Mouse (Mus musculus) limb, embryonic 12.5 days (tissue): Measurements from ENCODE around the gene Strn4. TPM values are rescaled to one million over a fixed set of nuclear protein-coding genes. Genes with fewer than 3 reads are reported as not detected.

Experiments
- ATAC-seq: fragments of 200-750 bp; cut with Nextera tagmentation; 2 replicates; pipeline ENCODE4 v1.8.0; 2017; ENCODE audit warnings: low read depth, moderate TSS enrichment; ENCODE audit not compliant: insufficient number of reproducible peaks, insufficient read depth, low FRiP score, low TSS enrichment
- H3K27ac ChIP-seq: fragments of 300-500 bp; sonication (generic); 2 replicates; pipeline ENCODE4 v1.5.1; 2016; ENCODE audit warnings: mild to moderate bottlenecking, moderate library complexity
- H3K27me3 ChIP-seq: fragments of 300-500 bp; sonication (generic); 2 replicates; pipeline ENCODE4 v1.6.1; 2016; ENCODE audit warnings: mild to moderate bottlenecking, moderate library complexity
- H3K36me3 ChIP-seq: fragments of 300-500 bp; sonication (generic); 2 replicates; pipeline ENCODE4 v1.6.1; 2016; ENCODE audit warnings: mild to moderate bottlenecking, moderate library complexity
- H3K4me1 ChIP-seq: fragments of 300-500 bp; sonication (generic); replicated peaks from 2 replicates; pipeline ENCODE4 v1.6.1; 2016
- H3K4me2 ChIP-seq: fragments of 300-500 bp; sonication (generic); 2 replicates; pipeline ENCODE4 v1.6.1; 2016; ENCODE audit warnings: mild to moderate bottlenecking, moderate library complexity
- H3K4me3 ChIP-seq: fragments of 300-500 bp; sonication (generic); replicated peaks from 2 replicates; pipeline ENCODE4 v1.5.1; 2016; ENCODE audit warnings: mild to moderate bottlenecking
- H3K9ac ChIP-seq: fragments of 300-500 bp; sonication (generic); replicated peaks from 2 replicates; pipeline ENCODE4 v1.6.1; 2016; ENCODE audit warnings: mild to moderate bottlenecking, moderate library complexity
- H3K9me3 ChIP-seq: fragments of 300-500 bp; sonication (generic); 2 replicates; pipeline ENCODE4 v1.6.1; 2016; ENCODE audit warnings: mild to moderate bottlenecking, moderate library complexity
- whole genome bisulfite sequencing: fragments of 180-500 bp; shearing (Covaris S2); methylation state at CpG from one replicate; pipeline ENCODE4 v1.1.7; 2016; 5-methylcytosine and 5-hydroxymethylcytosine counted together
- polyA plus RNA-seq: library from polyadenylated mRNA; unstranded; fragments of >200 nt; fragmentation: Nextera tagmentation; extraction: Ambion mirVana; gene quantifications from 2 replicates; pipeline ENCODE4 v1.2.1, GENCODE M21; 2016

Gene Strn4
- polyA plus RNA-seq, 1 experiment from 2014 or later: 148 TPM

DNA sequence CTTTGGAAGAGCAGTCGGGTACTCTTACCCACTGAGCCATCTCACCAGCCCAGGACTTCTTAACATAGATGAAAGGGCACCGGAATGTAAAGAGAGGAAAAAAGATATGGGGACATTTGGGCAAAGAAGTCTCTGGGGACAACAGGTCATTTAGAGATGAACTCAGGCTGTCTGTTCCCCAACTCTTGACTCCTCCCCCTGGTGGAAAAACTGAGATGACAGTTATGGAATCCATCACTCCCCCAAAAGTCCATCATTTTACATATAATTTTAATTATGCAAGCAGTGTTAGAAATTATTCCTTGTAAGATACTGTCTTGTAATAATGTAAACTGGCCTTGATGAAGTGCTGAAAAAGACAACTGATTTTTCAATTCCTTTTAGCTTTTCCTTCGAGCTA lies 62.0 kb downstream of the Strn4 start:
- Histone ChIP-seq H3K4me2 (peak overlapping the region; percentile 83; the same call in 1 of the 2 replicates), H3K9ac (no peak overlapping the region), H3K4me3 (no peak overlapping the region), H3K27me3 (no peaks in the 10 kb centered on the region), H3K36me3 (peaks cover 37% of the 10 kb centered on the region), H3K27ac (no peak overlapping the region), H3K4me1 (peaks cover 28% of the 10 kb centered on the region), H3K9me3 (0 out of 2 replicates have a peak, but pooled peaks cover 5% of the 10 kb centered on the region)
- ATAC-seq: no peak
- WGBS: 78% methylated on average over 3 of the region's 3 CpGs

DNA sequence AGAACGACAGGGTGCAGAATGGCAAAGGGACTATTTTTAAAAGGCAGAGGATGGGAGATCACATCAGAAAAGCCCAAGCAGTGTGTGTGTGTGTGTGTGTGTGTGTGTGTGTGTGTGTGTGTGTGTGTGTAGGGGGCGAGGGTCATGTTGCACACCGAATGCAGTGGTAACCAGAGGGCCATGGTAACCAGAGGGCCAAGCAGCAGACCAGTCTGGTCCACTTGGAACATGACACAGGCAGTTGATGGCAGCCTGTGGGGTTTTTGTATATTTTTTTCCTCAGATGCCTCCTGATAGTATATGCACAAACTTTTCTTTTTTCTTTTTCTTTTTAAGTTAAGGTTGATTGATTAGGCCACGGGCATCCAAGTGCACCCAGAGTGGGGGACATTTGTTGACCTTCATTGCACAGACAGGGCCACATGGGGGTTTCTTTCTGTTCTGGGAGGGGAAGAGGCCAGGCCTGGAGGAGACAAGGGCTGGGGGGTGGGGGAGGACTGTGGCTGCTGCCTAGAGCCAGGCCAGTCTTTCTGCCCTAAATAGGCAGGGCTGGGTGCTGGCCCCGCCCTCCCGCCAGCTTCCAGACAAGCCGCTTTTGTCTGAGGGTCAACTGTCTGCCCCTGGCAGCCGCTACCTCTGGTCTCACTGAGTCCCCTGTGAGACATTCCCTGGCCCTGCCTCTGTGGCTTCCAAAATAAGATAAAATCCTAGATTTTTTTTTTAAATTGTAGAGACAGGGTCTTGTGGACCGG lies 64.3 kb downstream of the Strn4 start:
- H3K9me3 ChIP-seq: peaks cover 11% of the 10 kb centered on the region
- peaks cover 60% of the 10 kb centered on the region for H3K36me3 ChIP-seq
- peak overlapping the region; percentile 95 for H3K27ac ChIP-seq
- H3K4me2 ChIP-seq: peak overlapping the region; percentile 39
- 0 out of 2 replicates have a peak, but pooled peaks cover 7% of the 10 kb centered on the region for H3K27me3 ChIP-seq
- WGBS: 17% methylated on average over 9 of the region's 9 CpGs
- H3K4me3 ChIP-seq: 0 out of 2 replicates have a peak overlapping the region, but pooled peaks have one; percentile 9
- 0 out of 2 replicates have a peak, but pooled peaks have one; percentile 8 for ATAC-seq
- H3K4me1 ChIP-seq: peaks cover 28% of the 10 kb centered on the region
- 0 out of 2 replicates have a peak overlapping the region, but pooled peaks have one; percentile 18 for H3K9ac ChIP-seq

DNA sequence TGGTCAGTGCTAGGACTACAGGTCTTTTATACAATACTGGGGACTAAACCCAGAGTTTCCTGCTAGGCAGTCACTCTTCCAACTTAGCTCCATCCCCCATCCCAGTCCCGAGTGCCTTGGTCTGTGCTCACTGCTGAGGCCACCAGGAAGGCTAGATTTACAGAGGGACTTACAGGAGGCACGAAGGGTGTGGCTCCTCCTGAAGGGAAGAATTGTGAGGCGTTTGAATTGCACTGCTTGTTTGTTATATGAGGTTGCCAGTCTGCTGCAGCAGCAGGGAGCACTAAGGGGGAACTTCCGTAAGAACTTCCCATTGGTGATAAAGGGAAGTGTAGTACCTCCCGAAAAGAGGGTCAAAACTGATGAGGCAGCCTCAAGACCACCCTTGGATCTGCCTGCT lies 64.9 kb downstream of the Strn4 start:
- Histone ChIP-seq H3K9me3 (peaks cover 17% of the 10 kb centered on the region), H3K9ac (peak overlapping the region; percentile 23; the same call in 1 of the 2 replicates), H3K4me1 (peaks cover 28% of the 10 kb centered on the region), H3K4me2 (peak overlapping the region; percentile 39), H3K36me3 (peaks cover 66% of the 10 kb centered on the region), H3K27me3 (0 out of 2 replicates have a peak, but pooled peaks cover 11% of the 10 kb centered on the region), H3K27ac (peak overlapping the region; percentile 95), H3K4me3 (0 out of 2 replicates have a peak overlapping the region, but pooled peaks have one; percentile 9)
- no peak for ATAC-seq
- WGBS: 13% methylated on average over 5 of the region's 5 CpGs

DNA sequence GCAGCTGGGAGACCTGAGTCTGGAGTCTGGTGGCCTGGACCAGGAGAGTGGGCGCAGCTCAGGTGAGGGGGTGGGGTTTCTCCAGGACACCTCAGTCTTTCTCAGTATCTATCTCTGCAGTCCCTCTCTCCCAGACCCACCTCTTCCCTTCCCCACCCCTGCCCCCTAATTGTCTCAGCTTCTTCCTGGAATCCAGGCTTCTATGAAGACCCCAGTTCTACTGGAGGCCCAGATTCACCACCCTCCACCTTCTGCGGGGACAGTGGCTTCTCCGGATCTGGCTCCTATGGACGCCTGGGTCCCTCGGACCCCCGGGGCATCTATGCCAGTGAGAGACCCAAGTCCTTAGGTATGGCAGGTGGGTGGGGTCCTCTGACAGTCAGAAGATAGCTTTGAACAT lies 67.5 kb downstream of the Strn4 start:
- no peak for ATAC-seq
- Histone ChIP-seq H3K9me3 (peaks cover 26% of the 10 kb centered on the region), H3K4me1 (peaks cover 22% of the 10 kb centered on the region), H3K4me2 (no peak overlapping the region), H3K27me3 (peaks cover 17% of the 10 kb centered on the region; the same call in 1 of the 2 replicates), H3K27ac (no peak overlapping the region), H3K4me3 (no peak overlapping the region), H3K9ac (no peak overlapping the region), H3K36me3 (peaks cover 88% of the 10 kb centered on the region)
- 88% methylated on average over 6 of the region's 6 CpGs for WGBS

DNA sequence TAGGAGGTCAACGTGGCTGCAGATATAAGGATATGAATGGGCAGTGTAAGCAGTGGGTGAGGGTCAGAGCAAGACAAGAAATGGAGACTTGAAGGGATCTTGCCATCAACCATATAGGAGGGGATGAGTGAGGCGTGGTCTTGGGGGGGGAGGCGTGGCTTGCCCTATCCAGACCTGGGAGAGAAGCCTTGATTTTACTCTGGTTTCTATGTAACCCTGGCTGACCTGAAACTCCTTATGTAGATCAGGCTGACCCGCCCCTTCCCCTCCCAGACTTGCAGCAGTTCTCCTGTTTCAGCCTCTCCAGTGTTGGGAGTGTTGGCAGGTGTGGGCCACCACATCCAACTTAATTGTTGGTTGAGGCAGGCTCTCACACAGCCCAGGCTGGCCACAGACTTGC lies 68.6 kb downstream of the Strn4 start:
- H3K4me1 ChIP-seq: peaks cover 16% of the 10 kb centered on the region
- ATAC-seq: no peak
- H3K4me2 ChIP-seq: no peak overlapping the region
- H3K27ac ChIP-seq: no peak overlapping the region
- peaks cover 17% of the 10 kb centered on the region; the same call in 1 of the 2 replicates for H3K27me3 ChIP-seq
- WGBS: 52% methylated on average over 4 of the region's 4 CpGs
- H3K9ac ChIP-seq: no peak overlapping the region
- H3K9me3 ChIP-seq: peaks cover 26% of the 10 kb centered on the region
- H3K4me3 ChIP-seq: no peak overlapping the region
- peaks cover 88% of the 10 kb centered on the region for H3K36me3 ChIP-seq

DNA sequence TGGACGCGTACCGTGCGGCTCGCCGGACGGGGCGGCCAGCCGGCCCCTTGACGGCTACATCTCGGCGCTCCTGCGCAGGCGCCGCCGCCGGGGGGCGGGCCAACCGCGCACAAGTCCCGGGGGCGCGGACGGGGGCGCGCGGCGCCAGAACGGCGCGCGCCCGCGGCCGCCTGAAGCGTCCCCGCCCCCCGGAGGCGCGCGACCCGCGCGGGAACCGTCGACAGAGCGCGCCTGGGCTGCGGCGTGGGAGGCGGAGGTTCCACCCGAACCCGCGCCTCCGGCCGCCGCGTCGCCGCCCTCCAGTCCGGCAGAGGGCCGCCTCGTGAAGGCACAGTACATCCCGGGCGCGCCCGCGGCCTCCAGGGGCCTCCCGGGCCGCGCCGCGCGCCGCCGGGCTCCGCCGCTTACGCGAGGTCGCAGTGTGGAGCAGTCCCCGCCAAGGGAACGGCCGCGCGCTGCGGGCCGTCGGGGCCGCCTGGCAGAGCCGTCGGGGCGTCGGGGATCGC lies 69.6 kb downstream of the Strn4 start:
- Histone ChIP-seq H3K9ac (no peak overlapping the region), H3K36me3 (peaks cover 87% of the 10 kb centered on the region), H3K27me3 (peaks cover 17% of the 10 kb centered on the region; the same call in 1 of the 2 replicates), H3K4me3 (peak overlapping the region; percentile 29), H3K9me3 (peaks cover 26% of the 10 kb centered on the region), H3K4me2 (peak overlapping the region; percentile 36), H3K27ac (peak overlapping the region; percentile 41; the same call in 1 of the 2 replicates), H3K4me1 (peaks cover 15% of the 10 kb centered on the region)
- ATAC-seq: no peak
- WGBS: 22% methylated on average over 76 of the region's 95 CpGs

DNA sequence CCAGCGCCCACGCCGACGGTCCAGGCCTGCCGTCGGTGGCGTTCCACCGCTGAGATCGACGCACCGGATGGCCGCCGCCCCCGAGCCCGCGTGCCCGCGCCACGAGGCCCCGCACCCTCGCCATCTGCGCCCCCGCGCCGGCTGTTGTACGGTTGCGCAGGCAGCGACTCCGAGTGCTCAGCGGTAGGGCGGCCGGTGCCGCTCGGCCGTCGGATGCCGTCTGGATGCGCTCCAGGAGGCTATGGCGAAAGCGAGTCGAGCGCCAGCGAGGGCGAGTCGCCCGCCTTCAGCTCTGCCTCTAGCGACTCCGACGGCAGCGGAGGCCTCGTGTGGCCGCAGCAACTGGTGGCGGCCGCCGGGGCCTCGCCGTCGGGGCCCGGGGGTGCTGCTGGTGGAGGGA lies 70.2 kb downstream of the Strn4 start:
- H3K27me3 ChIP-seq: peaks cover 17% of the 10 kb centered on the region; the same call in 1 of the 2 replicates
- H3K36me3 ChIP-seq: peaks cover 85% of the 10 kb centered on the region

More for the DNA sequence above, 70.2 kb downstream of the Strn4 start:
- WGBS: 56% methylated on average over 59 of the region's 59 CpGs
- Histone ChIP-seq H3K9me3 (peaks cover 26% of the 10 kb centered on the region), H3K27ac (0 out of 2 replicates have a peak overlapping the region, but pooled peaks have one; percentile 17), H3K4me1 (peaks cover 15% of the 10 kb centered on the region), H3K4me3 (peak overlapping the region; percentile 29), H3K9ac (no peak overlapping the region), H3K4me2 (no peak overlapping the region)
- no peak for ATAC-seq

Other genes with a start within 250 kb of the Strn4 start
- 25.6 and 30.3 TPM in 2 replicates for gene Arhgap35, start 200.9 kb upstream of the Strn4 start, polyA plus RNA-seq
- not detected in 2 replicates for gene Ceacam15, start 140.2 kb upstream of the Strn4 start, polyA plus RNA-seq
- not detected in 2 replicates for gene Ceacam9, start 94.0 kb upstream of the Strn4 start, polyA plus RNA-seq
- 239 and 245 TPM in 2 replicates for gene Ap2s1, start 77.5 kb upstream of the Strn4 start, polyA plus RNA-seq
- gene Slc1a5, start 34.5 kb upstream of the Strn4 start, polyA plus RNA-seq: 43.7 and 48.7 TPM in 2 replicates
- 33.1 and 34.8 TPM in 2 replicates for gene Fkrp, start 843 bp downstream of the Strn4 start, polyA plus RNA-seq
- gene Prkd2, start 27.0 kb downstream of the Strn4 start, polyA plus RNA-seq: 16.0 and 16.2 TPM in 2 replicates
- gene Dact3, start 59.4 kb downstream of the Strn4 start, polyA plus RNA-seq: 9.8 and 12.5 TPM in 2 replicates
- 13.2 and 16.2 TPM in 2 replicates for gene Gng8, start 75.9 kb downstream of the Strn4 start, polyA plus RNA-seq
- gene Ptgir, start 90.6 kb downstream of the Strn4 start, polyA plus RNA-seq: 0.96 and 1.1 TPM in 2 replicates
- 108 and 123 TPM in 2 replicates for gene Calm3, start 108.2 kb downstream of the Strn4 start, polyA plus RNA-seq
- gene Pnmal2, start 128.8 kb downstream of the Strn4 start, polyA plus RNA-seq: 16.6 and 16.9 TPM in 2 replicates
- gene Pnmal1, start 143.8 kb downstream of the Strn4 start, polyA plus RNA-seq: 1.4 and 1.5 TPM in 2 replicates
- gene Gm42372, start 167.2 kb downstream of the Strn4 start, polyA plus RNA-seq: 0.26 and 0.32 TPM in 2 replicates
- gene Ccdc8, start 176.8 kb downstream of the Strn4 start, polyA plus RNA-seq: 22.1 and 35.2 TPM in 2 replicates
- gene Ppp5c, start 212.0 kb downstream of the Strn4 start, polyA plus RNA-seq: 126 TPM in 2 replicates
- gene Hif3a, start 246.5 kb downstream of the Strn4 start, polyA plus RNA-seq: 10.8 and 11.3 TPM in 2 replicates